Mouse (Mus musculus) regulatory T cell (primary cell): Measurements from ENCODE around the gene Itgb1bp1.

Source experiments
- in situ Hi-C: fragments of 300-600 bp; cut with MboI, MseI; formaldehyde crosslinking; loops from one replicate; pipeline ENCODE4 v1.15.1; 2025; ENCODE audit warnings: high pct_unique_total_duplicates

Itgb1bp1 gene

GRCm38 (mm10) chr12:21260494-21261256 lies 25.4 kb downstream of the Itgb1bp1 start:
- in situ Hi-C loops: no loop called here

DNA sequence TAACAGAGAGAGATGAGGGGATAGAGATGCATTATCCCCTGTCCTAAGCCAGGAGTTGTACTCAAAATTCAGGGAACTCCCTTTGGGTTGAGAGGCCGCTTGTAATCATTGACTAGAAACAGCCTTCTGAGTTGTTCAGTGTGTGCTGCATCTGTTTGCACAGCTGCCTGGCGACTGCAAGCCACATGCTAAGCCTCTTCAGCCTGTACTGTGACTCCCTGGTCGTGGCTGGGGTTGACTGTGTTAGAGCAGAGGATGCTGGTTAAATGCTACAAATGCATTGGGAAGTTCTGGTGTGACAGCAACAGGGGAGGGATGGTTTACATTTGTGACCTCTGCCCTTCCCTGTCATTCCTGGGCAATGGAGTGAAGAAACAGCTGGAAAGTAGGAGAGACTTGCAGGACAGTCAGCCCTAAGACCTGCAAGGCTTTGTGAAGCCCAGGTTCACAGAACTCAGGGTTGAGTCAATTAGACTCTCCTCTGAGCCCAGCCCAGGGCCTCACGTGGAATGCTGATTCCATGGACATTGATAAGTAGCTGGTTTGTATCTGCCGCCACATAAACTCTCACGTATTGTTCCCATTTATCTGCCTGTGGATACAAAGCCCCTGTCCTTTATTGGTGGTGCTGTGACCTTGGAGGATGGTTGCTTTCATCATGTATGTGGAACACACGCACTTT lies 38.2 kb downstream of the Itgb1bp1 start:
- in situ Hi-C loops: no loop called here

- in situ Hi-C loops: no loop called here
Measured at GRCm38 (mm10) chr12:21244375-21244960, 41.6 kb downstream of the Itgb1bp1 start.

DNA sequence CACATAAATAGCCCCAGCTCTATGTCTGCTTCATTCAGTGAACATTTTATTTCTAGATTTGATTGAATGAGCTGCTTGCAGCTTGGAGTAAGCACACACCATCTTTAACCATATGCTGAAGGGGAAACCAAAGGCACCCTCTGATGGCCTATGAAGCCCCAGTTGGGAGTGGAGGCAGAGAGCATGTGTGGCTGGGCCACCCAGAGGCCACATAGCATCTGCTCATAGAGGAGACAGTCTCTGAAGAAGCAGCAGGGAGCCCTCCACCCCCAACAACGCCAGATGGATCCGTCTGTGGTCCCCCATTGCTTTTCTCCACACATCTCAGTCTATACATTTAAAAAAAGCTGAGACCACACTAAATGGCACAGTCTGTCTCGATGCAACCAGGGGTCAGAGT lies 44.1 kb downstream of the Itgb1bp1 start:
- in situ Hi-C loops: no loop called here

DNA sequence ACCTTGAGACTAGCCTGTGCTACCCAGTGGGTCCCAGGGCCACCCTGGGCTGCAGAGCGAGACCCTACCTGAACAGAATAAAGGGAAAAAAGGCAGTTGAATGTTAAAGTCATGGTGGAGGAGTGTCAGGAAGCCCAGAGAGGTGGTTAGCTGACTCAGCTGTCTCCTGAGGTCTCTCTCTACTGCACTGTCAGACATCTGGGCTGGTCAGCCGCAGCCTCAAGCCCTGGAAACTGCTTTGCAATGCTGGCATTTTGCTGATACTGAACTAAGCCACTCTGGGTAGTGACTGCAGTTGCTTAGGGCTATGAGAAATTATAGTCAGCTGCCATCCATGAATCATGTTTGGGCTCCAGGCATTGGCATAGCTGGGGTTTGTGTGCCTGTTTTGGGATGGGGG lies 51.5 kb downstream of the Itgb1bp1 start:
- in situ Hi-C loops: no loop called here

DNA sequence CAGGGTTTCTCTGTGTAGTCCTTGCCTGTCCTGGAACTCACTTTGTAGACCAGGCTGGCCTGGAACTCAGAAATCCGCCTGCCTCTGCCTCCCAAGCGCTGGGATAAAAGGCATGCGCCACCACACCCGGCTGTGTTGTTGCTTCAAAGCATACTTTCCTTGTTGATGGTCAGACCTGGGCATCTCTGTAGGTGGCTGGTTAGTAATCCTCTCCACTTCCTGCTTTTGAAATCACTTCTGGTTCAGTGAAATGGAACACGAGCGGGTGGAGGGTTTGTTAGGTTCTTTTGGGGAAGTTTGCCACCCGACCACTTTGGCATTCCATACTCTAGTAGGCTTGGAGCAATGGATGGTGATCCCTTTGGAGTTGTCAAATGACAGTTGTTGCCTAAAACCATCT lies 52.4 kb downstream of the Itgb1bp1 start:
- in situ Hi-C loops: no loop called here

DNA sequence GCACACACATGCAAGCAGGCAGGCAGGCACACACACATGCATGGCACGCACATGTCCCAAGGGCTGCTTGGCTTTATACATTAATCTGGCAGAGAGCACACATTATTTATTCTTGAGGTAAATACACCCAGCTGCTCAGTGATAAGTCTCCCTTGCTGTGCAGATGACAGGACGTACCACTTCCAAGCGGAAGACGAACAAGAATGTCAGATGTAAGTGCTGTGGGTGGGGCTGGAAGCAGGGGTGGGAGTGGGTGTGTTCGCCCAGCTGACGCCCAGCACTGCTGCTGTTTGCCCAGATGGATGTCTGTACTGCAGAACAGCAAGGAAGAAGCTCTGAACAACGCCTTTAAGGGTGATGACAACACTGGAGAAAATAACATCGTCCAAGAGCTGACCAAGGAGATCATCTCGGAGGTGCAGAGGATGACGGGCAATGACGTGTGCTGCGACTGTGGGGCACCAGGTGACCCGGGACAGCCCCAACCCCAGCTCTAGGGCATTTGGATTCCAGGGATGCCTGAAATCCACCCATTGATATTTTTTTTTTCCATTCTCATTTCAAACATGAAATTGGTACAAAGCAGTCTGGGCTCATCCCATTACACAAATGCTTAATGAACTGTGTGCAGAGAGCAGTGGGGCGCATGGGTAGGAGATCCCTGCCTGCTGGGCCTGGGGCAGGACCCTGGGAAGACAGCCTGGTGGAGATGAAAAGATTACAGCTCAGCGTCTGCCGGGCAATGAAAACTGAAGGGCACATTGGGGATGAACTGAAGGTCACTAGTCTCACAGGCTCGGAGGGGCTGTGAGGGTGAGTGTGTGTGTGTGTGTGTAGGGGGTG lies 56.8 kb downstream of the Itgb1bp1 start:
- in situ Hi-C loops: no loop called here

DNA sequence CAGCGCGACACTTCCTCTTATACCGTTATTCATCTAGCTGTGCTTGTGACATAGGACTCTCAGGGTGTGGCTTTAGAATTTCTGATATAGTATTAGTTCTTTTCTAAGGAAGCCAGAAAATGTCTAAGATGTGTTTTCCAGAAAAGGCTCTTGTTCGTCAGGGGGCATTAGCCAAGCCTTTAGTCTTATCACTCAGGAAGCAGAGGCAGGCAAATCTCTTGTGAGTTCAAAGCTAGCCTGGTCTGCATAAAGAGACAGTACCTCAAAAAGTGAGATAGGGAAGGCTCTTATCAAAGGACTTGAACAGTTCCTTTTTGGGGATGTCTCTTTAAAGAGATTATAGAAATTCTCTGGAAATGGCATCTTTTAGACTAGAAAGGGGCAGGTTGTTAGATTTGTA lies 57.4 kb downstream of the Itgb1bp1 start:
- in situ Hi-C loops: no loop called here

- in situ Hi-C loops: no loop called here
Measured at GRCm38 (mm10) chr12:21227076-21227980, 58.8 kb downstream of the Itgb1bp1 start.

DNA sequence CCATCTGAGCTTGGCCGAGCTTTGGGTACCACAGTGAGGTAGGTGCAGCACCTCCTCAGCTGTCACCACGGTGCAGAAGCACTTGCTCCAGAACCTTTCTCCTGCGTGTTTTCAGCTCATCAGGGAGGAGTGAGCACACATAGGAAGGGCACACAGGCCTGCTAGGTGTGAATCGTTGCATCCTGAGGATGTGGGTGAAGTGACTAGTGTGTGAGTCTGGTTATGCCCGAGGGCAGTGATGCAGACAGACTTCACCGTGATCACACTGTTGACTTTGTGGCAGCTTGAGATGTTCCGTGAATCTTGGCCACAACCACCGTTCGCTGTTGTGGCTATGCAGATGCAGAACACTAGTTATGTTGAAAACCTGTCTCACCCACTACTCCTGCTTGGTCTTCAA lies 59.8 kb downstream of the Itgb1bp1 start:
- in situ Hi-C loops: no loop called here

DNA sequence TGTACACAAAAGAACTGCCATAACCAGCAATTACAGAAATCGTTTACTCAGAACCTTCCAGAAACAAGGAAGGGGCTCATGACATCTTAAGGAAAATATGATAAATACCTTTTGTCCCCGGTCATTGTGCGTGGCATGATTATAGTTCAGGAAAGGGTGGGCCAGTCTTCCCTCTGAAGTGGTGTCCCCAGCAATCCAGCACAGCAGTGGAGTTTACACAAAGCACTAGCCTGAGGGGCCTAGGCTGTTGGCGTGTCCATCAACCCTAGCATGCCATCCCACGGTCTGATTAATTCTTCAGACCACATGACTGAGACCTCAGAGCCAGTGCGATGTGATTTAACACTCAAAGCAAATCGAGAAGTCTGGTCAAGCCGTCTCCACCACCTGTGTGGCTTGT lies 60.7 kb downstream of the Itgb1bp1 start:
- in situ Hi-C loops: no loop called here

- in situ Hi-C loops: no loop called here
Measured at GRCm38 (mm10) chr12:21223923-21224322, 62.2 kb downstream of the Itgb1bp1 start.

DNA sequence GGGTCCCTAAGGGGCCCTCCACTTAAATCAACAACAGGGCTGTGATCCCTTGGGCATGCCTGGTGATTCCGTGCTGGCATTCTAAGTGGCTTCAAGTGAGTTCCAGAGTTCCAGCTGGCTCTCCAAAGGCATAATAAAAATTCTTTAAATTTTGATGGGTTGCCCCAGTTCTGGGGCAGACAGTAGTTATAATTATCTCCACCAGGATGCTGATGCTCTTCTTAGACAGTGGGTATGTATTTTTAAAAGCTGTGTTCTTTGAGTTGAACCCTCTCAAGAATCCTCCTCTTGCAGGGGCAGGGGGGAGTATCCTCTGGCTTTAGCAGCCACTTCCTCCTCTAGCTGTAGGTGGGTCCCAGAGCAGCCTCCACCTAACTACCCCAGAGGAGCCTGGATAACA lies 65.5 kb downstream of the Itgb1bp1 start:
- in situ Hi-C loops: no loop called here

DNA sequence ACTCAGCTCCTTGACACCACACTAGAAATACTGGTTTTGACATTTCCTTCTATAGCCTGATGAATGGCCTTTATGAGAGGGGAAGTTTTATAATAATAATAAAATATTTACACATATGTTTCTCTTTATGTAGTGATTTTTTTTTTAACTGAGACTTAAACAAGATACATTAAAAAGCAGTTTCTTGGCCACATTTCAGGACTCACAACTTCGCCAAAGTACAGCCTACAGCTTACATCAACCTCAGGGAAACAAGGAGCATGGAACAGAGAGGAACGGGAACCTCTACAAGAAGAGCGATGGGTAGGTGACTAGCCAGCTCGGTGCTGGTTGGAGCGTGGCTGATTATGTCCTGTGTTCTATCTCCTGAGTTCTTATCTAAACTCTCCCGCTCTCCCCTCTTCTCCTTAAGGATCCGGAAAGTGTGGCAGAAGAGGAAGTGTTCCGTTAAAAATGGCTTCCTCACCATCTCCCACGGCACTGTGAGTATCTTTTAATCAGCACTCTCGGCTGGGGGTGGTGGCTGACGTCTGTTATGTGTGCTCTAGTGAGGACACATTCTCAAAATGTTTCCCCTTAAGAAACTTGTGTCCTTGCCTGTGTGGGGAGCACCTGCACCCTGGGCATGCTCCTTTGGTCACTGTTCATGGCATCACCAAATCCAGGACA lies 68.2 kb downstream of the Itgb1bp1 start:
- in situ Hi-C loops: no loop called here

GRCm38 (mm10) chr12:21214551-21215165 lies 71.4 kb downstream of the Itgb1bp1 start:
- in situ Hi-C loops: no loop called here

- in situ Hi-C loops: no loop called here
Measured at GRCm38 (mm10) chr12:21212876-21213275, 73.2 kb downstream of the Itgb1bp1 start.

DNA sequence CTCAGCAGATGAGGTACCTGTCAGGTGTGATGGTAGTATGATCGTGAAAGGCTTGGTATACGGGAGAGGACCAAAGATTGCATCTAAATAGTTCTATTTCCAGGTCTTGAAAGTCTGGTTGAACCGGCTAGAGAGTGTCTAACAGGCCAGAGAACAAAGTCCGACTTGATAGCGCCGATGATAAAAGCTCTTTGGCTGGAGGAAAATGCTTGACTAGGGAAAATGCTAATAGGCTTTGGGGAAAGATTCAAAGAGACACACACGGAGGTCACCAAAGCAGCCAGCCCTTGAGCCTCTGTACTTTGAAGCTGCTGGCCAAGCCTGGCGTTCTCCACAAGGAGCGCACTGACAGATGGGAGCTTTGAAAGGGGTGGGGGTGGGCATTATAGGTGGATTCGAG lies 76.8 kb downstream of the Itgb1bp1 start:
- in situ Hi-C loops: no loop called here

GRCm38 (mm10) chr12:21208172-21208795 lies 77.8 kb downstream of the Itgb1bp1 start:
- in situ Hi-C loops: no loop called here

DNA sequence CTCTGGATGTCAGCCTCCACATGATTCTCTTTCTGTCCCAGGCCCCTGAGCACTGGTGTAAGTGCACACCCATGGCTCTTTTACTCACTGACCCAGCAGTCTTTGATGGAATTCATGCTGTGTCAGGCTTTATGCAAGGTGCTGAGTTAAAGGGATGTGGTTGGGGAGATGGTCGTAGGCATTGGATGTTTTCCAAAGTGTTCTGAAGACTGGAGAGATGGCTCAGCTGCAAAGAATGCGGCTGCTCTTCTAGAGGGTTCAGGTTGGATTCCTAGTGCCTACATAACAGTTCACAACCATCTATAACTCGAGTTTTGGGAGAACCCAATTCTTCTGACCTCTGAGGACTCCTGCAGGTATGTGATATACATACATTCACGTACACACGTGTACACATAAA lies 78.7 kb downstream of the Itgb1bp1 start:
- in situ Hi-C loops: no loop called here

- in situ Hi-C loops: no loop called here
Measured at GRCm38 (mm10) chr12:21205799-21206198, 80.3 kb downstream of the Itgb1bp1 start.
